Mouse (Mus musculus) hindbrain, embryonic 14.5 days (tissue): Measurements from ENCODE around the gene Pde6c. TPM values are rescaled to one million over a fixed set of nuclear protein-coding genes. Genes with fewer than 3 reads are reported as not detected.

ENCODE experiments used
- ATAC-seq: fragments of 200-750 bp; cut with Nextera tagmentation; 2 replicates; pipeline ENCODE4 v1.8.0; 2017; ENCODE audit warnings: moderate number of reproducible peaks, mild to moderate bottlenecking, moderate TSS enrichment, moderate library complexity; ENCODE audit not compliant: low FRiP score
- DNase-seq: peaks from one replicate; pipeline ENCODE4 v3.0.0-alpha.2; 2015; ENCODE audit warnings: low spot score
- H3K27ac ChIP-seq: fragments of 300-500 bp; sonication (generic); 2 replicates; pipeline ENCODE4 v1.5.1; 2014; ENCODE audit warnings: mild to moderate bottlenecking, moderate library complexity
- H3K27me3 ChIP-seq: fragments of 300-500 bp; sonication (generic); 2 replicates; pipeline ENCODE4 v1.6.1; 2014; ENCODE audit warnings: mild to moderate bottlenecking, low read length, mixed read lengths; ENCODE audit not compliant: control insufficient read depth, insufficient read depth
- H3K36me3 ChIP-seq: fragments of 300-500 bp; sonication (generic); replicated peaks from 2 replicates; pipeline ENCODE4 v1.6.1; 2014; ENCODE audit not compliant: control insufficient read depth, insufficient read depth
- H3K4me1 ChIP-seq: fragments of 300-500 bp; sonication (generic); replicated peaks from 2 replicates; pipeline ENCODE4 v1.6.1; 2014; ENCODE audit warnings: antibody characterized with exemption, low read length, mixed read lengths; ENCODE audit not compliant: control insufficient read depth, insufficient read depth
- H3K4me2 ChIP-seq: fragments of 300-500 bp; sonication (generic); replicated peaks from 2 replicates; pipeline ENCODE4 v1.6.1; 2014; ENCODE audit warnings: mild to moderate bottlenecking, moderate library complexity
- H3K4me3 ChIP-seq: fragments of 300-500 bp; sonication (generic); replicated peaks from 2 replicates; pipeline ENCODE4 v1.5.1; 2014; ENCODE audit warnings: mild to moderate bottlenecking, low read length
- H3K9ac ChIP-seq: fragments of 300-500 bp; sonication (generic); 2 replicates; pipeline ENCODE4 v1.6.1; 2014
- H3K9me3 ChIP-seq: fragments of 300-500 bp; sonication (generic); 2 replicates; pipeline ENCODE4 v1.6.1; 2016; ENCODE audit warnings: low read length; ENCODE audit not compliant: control insufficient read depth
- WGBS: fragments of 180-500 bp; shearing (Covaris S2); extraction: QIAGEN DNeasy Blood & Tissue Kit; methylation state at CpG from one replicate; pipeline ENCODE4 v1.1.7; 2014; 5-methylcytosine and 5-hydroxymethylcytosine counted together
- polyA plus RNA-seq: library from polyadenylated mRNA; unstranded; fragments of >200 nt; fragmentation: Nextera tagmentation; extraction: Ambion mirVana; gene quantifications from 2 replicates; pipeline ENCODE4 v1.2.1, GENCODE M21; 2014

Gene Pde6c
- polyA plus RNA-seq, 1 experiment from 2014 or later: 0.21 TPM

DNA sequence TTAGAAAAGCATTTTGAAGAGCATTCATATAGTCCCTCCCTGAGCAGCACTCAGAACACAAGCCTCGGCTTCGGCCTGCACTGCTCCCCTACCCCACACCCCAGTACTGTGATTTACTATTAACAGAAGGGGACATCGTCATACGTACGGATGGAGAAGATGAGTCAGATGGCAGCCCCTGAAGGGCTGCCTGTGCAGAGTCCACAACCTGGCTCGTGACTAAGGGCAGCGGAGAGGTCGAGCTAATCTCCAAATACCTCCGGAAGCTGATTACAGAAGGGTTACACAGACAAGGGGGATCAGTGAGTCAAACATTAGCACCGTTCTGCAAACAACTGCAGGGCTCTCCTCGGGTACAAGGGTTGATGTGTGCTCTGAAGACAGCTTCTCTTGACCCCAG lies 1.4 kb downstream of the Pde6c start:
- Histone ChIP-seq H3K9ac (no peak overlapping the region), H3K36me3 (no peaks in the 10 kb centered on the region), H3K9me3 (no peaks in the 10 kb centered on the region), H3K4me1 (no peaks in the 10 kb centered on the region), H3K4me3 (no peak overlapping the region), H3K27ac (no peak overlapping the region), H3K4me2 (no peak overlapping the region), H3K27me3 (no peaks in the 10 kb centered on the region)
- ATAC-seq (no peak), DNase-seq (no peak)
- 81% methylated on average over 11 of the region's 11 CpGs for whole genome bisulfite sequencing

GRCm38 (mm10) chr19:38134806-38135205 lies 2.2 kb downstream of the Pde6c start:
- H3K4me1 ChIP-seq: no peaks in the 10 kb centered on the region
- H3K27ac ChIP-seq: no peak overlapping the region
- no peak overlapping the region for H3K4me2 ChIP-seq
- no peaks in the 10 kb centered on the region for H3K36me3 ChIP-seq
- H3K9me3 ChIP-seq: no peaks in the 10 kb centered on the region
- H3K27me3 ChIP-seq: no peaks in the 10 kb centered on the region
- 92% methylated on average over 6 of the region's 6 CpGs for WGBS
- no peak overlapping the region for H3K9ac ChIP-seq
- ATAC-seq: no peak
- no peak overlapping the region for H3K4me3 ChIP-seq
- no peak for DNase-seq

DNA sequence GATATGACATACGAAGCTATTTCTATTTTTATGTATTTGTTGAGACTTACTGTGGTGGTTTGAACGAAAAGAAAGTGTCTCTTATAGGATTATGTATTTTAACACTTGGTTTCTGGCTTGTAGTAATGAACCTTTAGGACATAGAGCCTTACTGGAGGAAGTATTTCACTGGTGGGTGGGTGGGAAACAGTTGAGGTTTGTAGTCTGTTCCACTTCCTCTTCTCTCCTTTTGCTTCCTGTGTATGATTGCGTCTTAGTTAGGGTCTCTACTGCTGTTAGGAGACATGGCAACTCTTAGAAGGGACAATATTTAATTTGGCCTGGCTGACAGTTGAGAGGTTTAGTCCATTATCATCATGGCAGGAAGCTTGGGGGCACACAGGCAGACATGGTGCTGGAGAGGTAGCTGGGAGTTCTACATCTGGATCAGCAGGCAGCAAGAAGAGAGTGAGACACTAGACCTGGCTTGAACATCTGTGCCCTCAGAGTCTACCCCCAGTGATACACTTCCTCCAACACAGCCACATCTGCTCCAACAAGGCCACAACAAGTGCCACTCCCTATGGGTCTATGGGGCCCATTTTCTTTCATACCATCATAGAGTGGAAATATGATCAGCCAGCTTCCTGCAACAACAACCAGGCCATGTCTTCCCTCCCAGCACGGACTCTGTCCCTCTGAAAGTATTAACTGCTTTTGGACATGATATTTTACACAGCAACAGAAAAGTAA lies 11.1 kb downstream of the Pde6c start:
- H3K4me3 ChIP-seq: no peak overlapping the region
- no peaks in the 10 kb centered on the region for H3K4me1 ChIP-seq
- H3K9me3 ChIP-seq: no peaks in the 10 kb centered on the region
- no peak overlapping the region for H3K9ac ChIP-seq
- no peak for DNase-seq
- no peaks in the 10 kb centered on the region for H3K27me3 ChIP-seq
- no peak for ATAC-seq
- H3K27ac ChIP-seq: no peak overlapping the region
- 78% methylated on average over 4 of the region's 4 CpGs for WGBS
- no peak overlapping the region for H3K4me2 ChIP-seq
- H3K36me3 ChIP-seq: no peaks in the 10 kb centered on the region

- H3K27me3 ChIP-seq: no peaks in the 10 kb centered on the region
- H3K36me3 ChIP-seq: no peaks in the 10 kb centered on the region
- no peak overlapping the region for H3K4me2 ChIP-seq
- H3K9ac ChIP-seq: no peak overlapping the region
- DNase-seq: no peak
- no peak for ATAC-seq
- no peaks in the 10 kb centered on the region for H3K4me1 ChIP-seq
- no peak overlapping the region for H3K27ac ChIP-seq
- no peaks in the 10 kb centered on the region for H3K9me3 ChIP-seq
- no peak overlapping the region for H3K4me3 ChIP-seq
- WGBS: 100% methylated on average over 1 of the region's 1 CpGs
Measured at GRCm38 (mm10) chr19:38156243-38156642, 23.7 kb downstream of the Pde6c start.

GRCm38 (mm10) chr19:38161648-38162354 lies 29.2 kb downstream of the Pde6c start:
- Histone ChIP-seq H3K9ac (no peak overlapping the region), H3K4me3 (no peak overlapping the region), H3K4me1 (no peaks in the 10 kb centered on the region), H3K9me3 (no peaks in the 10 kb centered on the region), H3K4me2 (no peak overlapping the region), H3K36me3 (no peaks in the 10 kb centered on the region), H3K27ac (no peak overlapping the region), H3K27me3 (no peaks in the 10 kb centered on the region)
- no peak for DNase-seq
- WGBS: 94% methylated on average over 21 of the region's 21 CpGs
- ATAC-seq: no peak

- no peak for DNase-seq
- Histone ChIP-seq H3K27me3 (no peaks in the 10 kb centered on the region), H3K27ac (no peak overlapping the region), H3K4me3 (no peak overlapping the region), H3K4me2 (no peak overlapping the region), H3K36me3 (no peaks in the 10 kb centered on the region), H3K4me1 (no peaks in the 10 kb centered on the region), H3K9me3 (0 out of 2 replicates have a peak, but pooled peaks cover 3% of the 10 kb centered on the region), H3K9ac (no peak overlapping the region)
- WGBS: 67% methylated on average over 2 of the region's 2 CpGs
- ATAC-seq: no peak
Measured at GRCm38 (mm10) chr19:38164633-38165032, 32.1 kb downstream of the Pde6c start.

DNA sequence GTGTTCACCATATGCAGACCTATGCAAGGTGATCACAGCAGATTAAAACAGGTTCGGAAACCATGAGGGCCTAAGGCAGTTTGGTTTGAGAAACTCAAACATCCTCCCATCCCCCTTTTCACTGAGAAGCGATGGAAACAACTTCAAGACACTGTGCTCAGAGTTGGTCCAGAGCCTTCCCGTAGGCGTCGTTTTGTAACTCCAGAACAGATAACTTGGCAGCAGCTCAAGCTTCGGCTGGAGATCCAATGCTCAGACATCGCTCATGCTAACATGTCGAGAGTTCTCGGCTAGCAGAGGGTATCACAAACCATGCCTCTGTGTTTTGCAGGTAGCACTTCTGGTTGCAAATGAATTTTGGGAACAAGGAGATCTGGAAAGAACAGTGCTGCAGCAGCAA lies 47.1 kb downstream of the Pde6c start:
- H3K27ac ChIP-seq: no peak overlapping the region
- H3K36me3 ChIP-seq: no peaks in the 10 kb centered on the region
- DNase-seq (no peak), ATAC-seq (no peak)
- WGBS: 92% methylated on average over 9 of the region's 9 CpGs
- no peak overlapping the region for H3K9ac ChIP-seq
- no peaks in the 10 kb centered on the region for H3K9me3 ChIP-seq
- H3K4me2 ChIP-seq: no peak overlapping the region
- no peaks in the 10 kb centered on the region for H3K27me3 ChIP-seq
- H3K4me1 ChIP-seq: no peaks in the 10 kb centered on the region
- no peak overlapping the region for H3K4me3 ChIP-seq

- H3K4me3 ChIP-seq: no peak overlapping the region
- H3K9me3 ChIP-seq: no peaks in the 10 kb centered on the region
- ATAC-seq (no peak), DNase-seq (no peak)
- no peak overlapping the region for H3K27ac ChIP-seq
- no peaks in the 10 kb centered on the region for H3K27me3 ChIP-seq
- H3K4me1 ChIP-seq: no peaks in the 10 kb centered on the region
- 93% methylated on average over 5 of the region's 5 CpGs for WGBS
- H3K36me3 ChIP-seq: peaks cover 22% of the 10 kb centered on the region
- no peak overlapping the region for H3K9ac ChIP-seq
- H3K4me2 ChIP-seq: no peak overlapping the region
Measured at GRCm38 (mm10) chr19:38186631-38187344, 54.2 kb downstream of the Pde6c start.

GRCm38 (mm10) chr19:38187345-38187680 lies 54.7 kb downstream of the Pde6c start:
- Histone ChIP-seq H3K36me3 (peaks cover 22% of the 10 kb centered on the region), H3K27ac (no peak overlapping the region), H3K9ac (no peak overlapping the region), H3K9me3 (no peaks in the 10 kb centered on the region), H3K4me3 (no peak overlapping the region), H3K27me3 (no peaks in the 10 kb centered on the region), H3K4me2 (no peak overlapping the region), H3K4me1 (no peaks in the 10 kb centered on the region)
- DNase-seq (no peak), ATAC-seq (no peak)
- WGBS: 80% methylated on average over 2 of the region's 2 CpGs
